Mouse (Mus musculus) MEL (cell line): Measurements from ENCODE around the gene Ntn3. TPM values are rescaled to one million over a fixed set of nuclear protein-coding genes. Genes with fewer than 3 reads are reported as not detected.

ENCODE experiments used
- polyA plus RNA-seq, 2 experiments: library from polyadenylated mRNA; stranded (reverse) in 1 of 2; unstranded in 1 of 2; fragments of >175 nt in 1 of 2; fragments of >200 nt in 1 of 2; gene quantifications; 2 replicates each; pipeline versions ENCODE4 v1.2.1 to v1.2.4; 2012; ENCODE audit warnings: low replicate concordance in 2 of 2, low read depth in 1 of 2; ENCODE audit not compliant: insufficient read length in 2 of 2, insufficient read depth in 1 of 2, missing spikeins in 1 of 2
- total RNA-seq: library from RNA; depleted of rRNA; stranded (reverse); fragments of 300-350 nt; gene quantifications from 2 replicates; pipeline ENCODE4 v1.2.3, GENCODE M21; 2012; rRNA removed

Gene Ntn3
- total and polyA plus RNA-seq, 3 experiments = 2.5 to 2.7 TPM; not detected in 1

Other genes starting within 250 kb of the Ntn3 start
- gene Prss30, start 229.0 kb downstream of the Ntn3 start, total RNA-seq = not detected in 2 replicates
- gene Prss30, start 229.0 kb downstream of the Ntn3 start, polyA plus RNA-seq = not detected
- not detected in 2 replicates for gene Prss22, start 211.4 kb downstream of the Ntn3 start, total RNA-seq
- gene Prss22, start 211.4 kb downstream of the Ntn3 start, polyA plus RNA-seq = not detected
- gene Prss27, start 171.4 kb downstream of the Ntn3 start, total RNA-seq = not detected in 2 replicates
- not detected for gene Prss27, start 171.4 kb downstream of the Ntn3 start, polyA plus RNA-seq
- 19.3 and 20.2 TPM in 2 replicates for gene Kctd5, start 136.0 kb downstream of the Ntn3 start, total RNA-seq
- 10 to 100 TPM in 1 of 2 experiments, not detected in 1; 33.2 TPM for gene Kctd5, start 136.0 kb downstream of the Ntn3 start, polyA plus RNA-seq
- 19.0 and 19.3 TPM in 2 replicates for gene Pdpk1, start 58.6 kb downstream of the Ntn3 start, total RNA-seq
- gene Pdpk1, start 58.6 kb downstream of the Ntn3 start, polyA plus RNA-seq = 10 to 100 TPM; 18.3 to 26.9 TPM
- 11.4 and 15.9 TPM in 2 replicates for gene Amdhd2, start 45.8 kb downstream of the Ntn3 start, total RNA-seq
- gene Amdhd2, start 45.8 kb downstream of the Ntn3 start, polyA plus RNA-seq = 10 to 100 TPM in 1 of 2 experiments, not detected in 1; 36.1 TPM
- 58.4 and 59.3 TPM in 2 replicates for gene Atp6v0c, start 39.8 kb downstream of the Ntn3 start, total RNA-seq
- gene Atp6v0c, start 39.8 kb downstream of the Ntn3 start, polyA plus RNA-seq = 100 to 1,000 TPM; 125 to 515 TPM
- gene Tbc1d24, start 4.0 kb downstream of the Ntn3 start, total RNA-seq = 21.8 and 24.3 TPM in 2 replicates
- 10 to 100 TPM; 27.3 to 34.2 TPM for gene Tbc1d24, start 4.0 kb downstream of the Ntn3 start, polyA plus RNA-seq
- gene Tedc2, start 11.3 kb upstream of the Ntn3 start, total RNA-seq = 18.5 and 22.6 TPM in 2 replicates
- gene Tedc2, start 11.3 kb upstream of the Ntn3 start, polyA plus RNA-seq = 10 to 100 TPM in 1 of 2 experiments, not detected in 1; 24.6 TPM
- gene Ccnf, start 42.0 kb upstream of the Ntn3 start, total RNA-seq = 34.5 and 38.0 TPM in 2 replicates
- gene Ccnf, start 42.0 kb upstream of the Ntn3 start, polyA plus RNA-seq = 10 to 100 TPM in 1 of 2 experiments, not detected in 1; 73.9 TPM
- 0.04 and 0.07 TPM in 2 replicates for gene Abca17, start 141.5 kb upstream of the Ntn3 start, total RNA-seq
- gene Abca17, start 141.5 kb upstream of the Ntn3 start, polyA plus RNA-seq = under 1 TPM in 1 of 2 experiments, not detected in 1; 0.03 TPM
- gene Abca3, start 142.4 kb upstream of the Ntn3 start, total RNA-seq = 27.3 and 32.4 TPM in 2 replicates
- gene Abca3, start 142.4 kb upstream of the Ntn3 start, polyA plus RNA-seq = 10 to 100 TPM; 36.6 to 37.1 TPM
- 156 and 167 TPM in 2 replicates for gene Rnps1, start 205.0 kb upstream of the Ntn3 start, total RNA-seq
- gene Rnps1, start 205.0 kb upstream of the Ntn3 start, polyA plus RNA-seq = 100 to 1,000 TPM in 1 of 2 experiments, not detected in 1; 282 TPM
- 54.4 and 65.6 TPM in 2 replicates for gene Eci1, start 217.1 kb upstream of the Ntn3 start, total RNA-seq
- 10 to 100 TPM in 1 of 2 experiments, not detected in 1; 48.6 TPM for gene Eci1, start 217.1 kb upstream of the Ntn3 start, polyA plus RNA-seq
- gene Dnase1l2, start 233.6 kb upstream of the Ntn3 start, total RNA-seq = 0.49 and 0.62 TPM in 2 replicates
- gene Dnase1l2, start 233.6 kb upstream of the Ntn3 start, polyA plus RNA-seq = 1 to 10 TPM in 1 of 2 experiments, not detected in 1; 1.8 TPM